ENCODE assay signal across 26 mouse cellular contexts in genomic region chr6:34914462-34914861, GRCm38 (mm10). TPM values are rescaled to one million over a fixed set of nuclear protein-coding genes. Genes with fewer than 3 reads are reported as not detected.
"Had no signal": no experiment of that assay in that cellular context is flagged by ENCODE, and none has a peak within 500 bp of the region (broad histone marks: within the 10 kb centered on the region; RNA-seq: fewer than 3 reads in every experiment).

No protein-coding gene starts in this region.

- DNase-seq: lung, adult 18-20 months; lung, embryonic 14.5 days; lung, postnatal 10 days; lung, postnatal 4 days; midbrain, embryonic 14.5 days; retina, postnatal 1 day; right cerebral cortex, adult 18-20 months; right cerebral cortex, postnatal 25 days; right cerebral cortex, postnatal 4 days; spleen, adult 18-20 months; thymus, adult 18-20 months; thymus, postnatal 14 days; thymus, postnatal 36 days had no signal

- H3K4me2 ChIP-seq: lung, embryonic 14.5 days; midbrain, embryonic 12.5 days; neural tube, embryonic 13.5 days; neural tube, embryonic 15.5 days had no signal

- H3K9ac ChIP-seq: lung, embryonic 14.5 days; midbrain, embryonic 12.5 days; neural tube, embryonic 13.5 days; neural tube, embryonic 15.5 days had no signal

- ATAC-seq: midbrain, embryonic 16.5 days had no signal

- H3K27ac ChIP-seq: midbrain, embryonic 12.5 days; neural tube, embryonic 13.5 days; neural tube, embryonic 15.5 days had no signal

- H3K9me3 ChIP-seq: midbrain, embryonic 12.5 days; neural tube, embryonic 13.5 days; neural tube, embryonic 15.5 days had no signal

- H3K36me3 ChIP-seq: midbrain, embryonic 12.5 days; neural tube, embryonic 13.5 days; neural tube, embryonic 15.5 days had no signal

- H3K27me3 ChIP-seq: midbrain, embryonic 12.5 days; neural tube, embryonic 13.5 days; neural tube, embryonic 15.5 days had no signal

- H3K4me3 ChIP-seq: midbrain, embryonic 12.5 days; myocyte; neural tube, embryonic 13.5 days; neural tube, embryonic 15.5 days had no signal

RNA-seq across cellular contexts. Expression of gene Stra8, which starts 5.5 kb away (rescaled TPM):
- total RNA-seq: megakaryocyte, adult 5-6 weeks; megakaryocyte-erythroid progenitor cell, adult 5-6 weeks had no signal
- polyA plus RNA-seq: liver, embryonic 16.5 days; lung, embryonic 14.5 days; lung, embryonic 16.5 days; midbrain, embryonic 12.5 days; midbrain, embryonic 14.5 days; midbrain, embryonic 16.5 days; myocyte; neural tube, embryonic 11.5 days; neural tube, embryonic 13.5 days; neural tube, embryonic 15.5 days; small intestine, adult 2 months; stomach, embryonic 14.5 days; stomach, embryonic 16.5 days had no signal
